Mouse (Mus musculus) heart, postnatal 0 days (tissue): ENCODE results near the gene Lrriq3.

Experiments
- CTCF ChIP-seq: IDR thresholded peaks from 2 replicates; pipeline ENCODE4 v1.5.1; 2016; ENCODE audit warnings: antibody characterized with exemption, control low read depth, low read depth
- EP300 ChIP-seq: IDR thresholded peaks from 2 replicates; pipeline ENCODE4 v1.6.1; 2016; ENCODE audit warnings: antibody characterized with exemption, low read depth

- no peak for TF ChIP-seq CTCF
- no peak for TF ChIP-seq EP300
These were observed 37.9 kb upstream of the Lrriq3 start, which contains the start of gene Tnni3k for GRCm38 (mm10) chr3:155055231-155055916.
